Mouse (Mus musculus) small intestine, adult 10 weeks (tissue): Measurements from ENCODE around the gene Trim15. TPM values are rescaled to one million over a fixed set of nuclear protein-coding genes. Genes with fewer than 3 reads are reported as not detected.

ENCODE experiments used
- polyA plus RNA-seq: library from polyadenylated mRNA; stranded (reverse); fragments of 350-450 nt; fragmentation: Illumina TruSeq; extraction: RNeasy Lipid Tissue Mini Kit (QIAGEN cat#74804); gene quantifications from one replicate; pipeline ENCODE4 v1.2.3, GENCODE M21; 2014; ENCODE audit warnings: low replicate concordance

Gene Trim15
- polyA plus RNA-seq, result 9.4 TPM

GRCm38 (mm10) chr17:36866719-36867527 is at the start of gene Trim15:
Gene Trim15, minus strand, starts transcription at chr17:36867210.

DNA sequence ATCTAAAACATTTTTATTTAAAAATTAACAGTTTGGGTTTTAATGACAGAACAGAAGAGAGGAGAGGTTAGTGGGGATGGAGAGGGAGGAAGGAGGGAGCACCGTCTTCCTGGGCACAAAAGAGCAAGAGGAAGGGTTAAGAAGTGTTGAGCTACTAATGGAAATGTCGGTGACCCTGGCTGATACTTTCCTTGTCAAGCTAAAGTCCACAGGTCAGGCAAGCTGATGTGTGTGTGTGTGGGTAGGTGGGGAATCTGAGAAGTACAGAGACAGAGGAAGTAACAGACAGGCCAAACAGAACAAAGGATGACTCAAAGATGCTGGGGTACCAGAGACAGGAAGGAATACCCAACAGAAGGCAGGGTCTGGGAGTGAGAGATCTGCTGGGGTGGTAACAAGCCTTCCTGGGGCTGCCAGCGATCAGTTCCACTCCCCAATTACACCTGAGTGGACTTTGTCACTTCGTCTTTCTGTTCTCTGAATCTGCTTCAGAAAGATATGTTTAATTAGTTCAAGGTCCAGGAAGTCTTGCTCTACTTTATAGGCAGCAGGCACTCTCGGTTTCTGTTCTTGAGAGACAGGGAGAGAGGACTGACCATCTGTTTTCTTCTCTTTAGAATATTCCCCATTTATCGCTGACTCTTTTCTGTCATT is 30.7 kb upstream of the Trim15 start, which contains the start of gene Trim31:
TSS of gene Trim31 (plus strand) at position 567 of the 654 bp plus-strand sequence.

DNA sequence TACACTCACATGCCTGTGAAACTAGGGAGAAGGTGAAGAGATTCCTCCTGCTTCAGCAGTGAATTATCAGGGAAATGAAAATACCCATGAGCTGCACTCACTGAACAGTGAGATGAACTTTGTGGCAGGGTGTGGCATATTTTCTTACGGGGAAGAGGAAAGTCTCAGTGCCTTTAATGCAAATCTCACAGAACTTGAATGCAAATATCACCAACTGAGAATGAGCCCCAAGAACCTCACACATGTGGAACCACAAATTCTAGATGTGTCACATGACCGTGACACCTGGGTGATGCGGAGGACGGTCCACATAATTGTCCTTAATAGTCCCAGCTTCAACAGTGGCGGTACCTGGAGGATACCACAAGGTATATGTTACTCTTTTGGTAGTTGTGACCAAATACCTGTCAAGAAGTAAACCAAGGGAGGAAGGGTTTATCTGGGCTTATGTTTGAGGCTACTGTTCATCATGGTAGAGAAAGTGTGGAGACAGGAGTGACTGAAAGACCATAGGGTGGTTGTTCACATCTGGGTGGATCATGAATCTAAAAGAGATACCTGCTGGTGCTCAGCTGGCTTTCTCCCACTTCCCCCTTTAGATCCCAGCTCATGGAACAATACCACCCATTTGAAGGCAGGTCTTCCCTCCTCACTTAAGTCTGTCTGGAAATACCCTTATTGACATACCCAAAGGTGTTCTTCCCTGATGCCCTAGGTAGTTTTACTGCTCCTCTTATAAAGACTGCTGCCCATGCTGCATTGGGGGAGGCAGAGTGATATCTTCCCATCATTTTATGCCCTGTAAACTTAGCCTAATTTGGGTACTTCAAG is 23.3 kb upstream of the Trim15 start, which contains the start of gene Trim40:
TSS of gene Trim40 (minus strand) at position 51 of the 831 bp plus-strand sequence.

DNA sequence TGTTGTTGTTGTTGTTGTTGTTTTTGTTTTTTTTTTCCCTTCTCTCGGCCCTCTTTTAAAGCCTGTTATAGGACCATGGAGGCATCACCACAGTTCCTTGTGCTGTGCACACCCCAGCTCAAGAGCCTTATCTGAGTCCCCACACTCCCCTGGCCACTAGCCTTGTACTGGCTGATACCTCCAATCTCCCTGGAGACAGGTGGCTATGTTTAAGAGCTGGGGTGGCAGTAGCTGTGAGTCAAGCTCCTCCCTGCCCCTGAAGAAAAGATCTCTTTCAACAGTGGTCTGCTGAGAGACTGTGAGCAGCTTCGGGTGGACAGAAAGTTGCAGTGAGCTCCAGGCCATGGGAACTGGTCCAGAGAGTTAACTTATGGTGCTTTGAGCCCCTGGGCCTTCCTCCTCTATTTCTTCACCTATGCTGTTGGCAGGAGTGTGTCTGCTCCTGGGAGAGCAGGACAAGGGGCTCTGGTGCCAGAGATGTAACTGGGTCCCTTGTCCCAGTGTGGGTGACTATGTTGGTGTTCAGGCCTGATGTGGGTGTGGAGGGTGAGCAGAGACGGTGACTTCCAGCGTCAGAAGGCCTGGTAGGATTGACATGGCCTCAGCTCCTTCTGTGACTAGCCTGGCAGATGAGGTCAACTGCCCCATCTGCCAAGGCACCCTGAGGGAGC is 2.4 kb upstream of the Trim15 start, which contains the start of gene Trim10:
TSS of gene Trim10 (plus strand) at position 291 of the 671 bp plus-strand sequence.

GRCm38 (mm10) chr17:36836874-36837647 is 29.9 kb downstream of the Trim15 start, which contains the start of gene Trim26:
Gene Trim26, plus strand, starts transcription at chr17:36837134.

DNA sequence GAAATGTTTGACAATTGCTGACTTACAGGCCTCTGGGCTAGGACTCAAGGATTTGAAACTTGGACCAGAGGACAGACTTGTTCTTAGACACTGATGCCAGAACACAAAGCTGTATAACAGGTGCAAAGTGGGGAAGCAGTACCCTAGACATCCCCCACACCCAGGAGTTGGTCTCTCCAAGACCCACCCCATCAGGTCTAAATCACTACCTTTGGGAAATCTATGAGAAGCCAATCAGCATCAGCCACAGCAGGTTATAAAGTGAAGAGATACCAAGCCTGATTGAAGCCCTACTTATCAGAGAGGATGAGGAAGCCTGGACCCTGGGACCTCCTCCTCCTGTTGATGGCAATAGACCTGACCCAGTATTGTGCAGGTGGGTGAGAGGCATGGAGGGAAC is 55.1 kb downstream of the Trim15 start, which contains the start of gene H2-M10.6:
TSS of gene H2-M10.6 (plus strand) at position 301 of the 400 bp plus-strand sequence.

Other genes with a start within 250 kb of the Trim15 start
- gene H2-M9, start 224.5 kb downstream of the Trim15 start, polyA plus RNA-seq, result 2.3 TPM
- not detected for gene H2-M1, start 195.0 kb downstream of the Trim15 start, polyA plus RNA-seq
- not detected for gene H2-M10.5, start 94.3 kb downstream of the Trim15 start, polyA plus RNA-seq
- gene H2-M10.6, start 55.0 kb downstream of the Trim15 start, polyA plus RNA-seq, result not detected
- gene Trim26, start 30.1 kb downstream of the Trim15 start, polyA plus RNA-seq, result 29.4 TPM
- not detected for gene Trim10, start 2.4 kb upstream of the Trim15 start, polyA plus RNA-seq
- gene Trim40, start 22.9 kb upstream of the Trim15 start, polyA plus RNA-seq, result 86.2 TPM
- gene Trim31, start 30.9 kb upstream of the Trim15 start, polyA plus RNA-seq, result 166 TPM
- 1.1 TPM for gene Rnf39, start 75.7 kb upstream of the Trim15 start, polyA plus RNA-seq
- gene Ppp1r11, start 84.5 kb upstream of the Trim15 start, polyA plus RNA-seq, result 5.3 TPM
- gene Znrd1, start 91.3 kb upstream of the Trim15 start, polyA plus RNA-seq, result 18.8 TPM
- gene Znrd1as, start 91.4 kb upstream of the Trim15 start, polyA plus RNA-seq, result 17.6 TPM
- not detected for gene 2410137M14Rik, start 114.0 kb upstream of the Trim15 start, polyA plus RNA-seq
- not detected for gene H2-M5, start 122.3 kb upstream of the Trim15 start, polyA plus RNA-seq
- 3.6 TPM for gene Zfp57, start 134.0 kb upstream of the Trim15 start, polyA plus RNA-seq
- not detected for gene Mog, start 156.2 kb upstream of the Trim15 start, polyA plus RNA-seq
- 14.3 TPM for gene Gabbr1, start 178.8 kb upstream of the Trim15 start, polyA plus RNA-seq
- gene Olfr90, start 221.3 kb upstream of the Trim15 start, polyA plus RNA-seq, result not detected
- gene Olfr91, start 231.1 kb upstream of the Trim15 start, polyA plus RNA-seq, result not detected